ENCODE assay signal across 14 mouse cellular contexts in the genomic region with DNA sequence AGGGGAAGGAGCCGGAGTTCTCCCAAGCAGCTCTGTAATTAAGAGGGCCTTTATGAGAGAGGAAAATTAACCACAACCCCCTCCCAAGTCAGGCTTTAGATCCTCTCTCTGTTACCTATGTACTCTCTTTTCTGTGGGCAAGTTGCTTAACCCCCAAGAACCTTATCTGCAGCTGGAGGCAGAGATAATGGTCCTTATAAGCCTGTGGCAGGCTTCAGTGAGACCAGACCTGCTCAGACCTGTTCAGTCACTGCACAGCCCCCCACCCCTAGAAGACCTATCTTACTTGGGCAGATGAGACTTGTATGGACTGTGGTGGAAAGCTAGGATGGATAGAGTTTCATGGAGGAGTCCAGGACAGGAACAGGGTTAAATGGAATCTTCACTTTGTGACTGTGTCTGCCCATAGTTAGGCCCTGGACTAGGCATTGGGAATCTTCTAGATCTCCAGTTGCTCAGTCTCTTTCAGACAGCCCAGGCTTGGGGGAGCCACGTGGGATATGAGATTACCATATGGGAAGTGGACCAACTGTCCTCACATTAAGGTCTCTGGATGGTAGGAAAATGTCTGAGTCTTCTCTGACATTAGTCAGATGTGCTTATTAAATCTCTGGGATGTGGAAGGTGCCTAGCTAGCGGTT. TPM values are rescaled to one million over a fixed set of nuclear protein-coding genes. Genes with fewer than 3 reads are reported as not detected.
A peak's percentile ranks its signal among the peaks of the same experiment; 100 is the strongest.
DNase-seq lines count a peak whose midpoint lies in the region; ATAC-seq lines count a peak whose summit lies in the region.
"Had no signal": no experiment of that assay in that cellular context is flagged by ENCODE, and none has a peak within 500 bp of the region (broad histone marks: within the 10 kb centered on the region; RNA-seq: fewer than 3 reads in every experiment).

No protein-coding gene starts in this region.

- no peak for ATAC-seq in lung, embryonic 15.5 days (ENCODE audit: borderline replicate concordance, extremely low read depth, low FRiP score, low TSS enrichment)
- 0 out of 2 replicates have a peak, but pooled peaks have one; percentile 18 for ATAC-seq in granulocyte monocyte progenitor cell, adult 5-6 weeks (replicated peaks; ENCODE audit: poor library complexity, severe bottlenecking)
- ATAC-seq in megakaryocyte progenitor cell, adult 5-6 weeks (replicated peaks; ENCODE audit: poor library complexity), result peak; percentile 67
- ATAC-seq: Patski had no signal

- no peak overlapping the region for H3K9ac ChIP-seq in lung, embryonic 15.5 days
- H3K9ac ChIP-seq: embryonic facial prominence, embryonic 13.5 days had no signal

- no peak overlapping the region for H3K4me3 ChIP-seq in heart, embryonic 10.5 days
- H3K4me3 ChIP-seq in lung, embryonic 15.5 days, result no peak overlapping the region
- H3K4me3 ChIP-seq: embryonic facial prominence, embryonic 13.5 days had no signal

- peaks cover 16% of the 10 kb centered on the region for H3K36me3 ChIP-seq in heart, embryonic 10.5 days
- peaks cover 4% of the 10 kb centered on the region; the same call in 1 of the 2 replicates for H3K36me3 ChIP-seq in lung, embryonic 15.5 days

- H3K4me1 ChIP-seq in heart, embryonic 10.5 days, result peaks cover 78% of the 10 kb centered on the region
- H3K4me1 ChIP-seq in lung, embryonic 15.5 days, result peaks cover 61% of the 10 kb centered on the region

- H3K4me2 ChIP-seq in lung, embryonic 15.5 days, result peak overlapping the region; percentile 11; the same call in 1 of the 2 replicates
- H3K4me2 ChIP-seq: embryonic facial prominence, embryonic 13.5 days had no signal

- H3K9me3 ChIP-seq in heart, embryonic 10.5 days, result no peaks in the 10 kb centered on the region
- no peaks in the 10 kb centered on the region for H3K9me3 ChIP-seq in lung, embryonic 15.5 days
- H3K9me3 ChIP-seq: embryonic facial prominence, embryonic 13.5 days had no signal

- peak overlapping the region; percentile 72; the same call in 1 of the 2 replicates for H3K27ac ChIP-seq in heart, embryonic 10.5 days
- H3K27ac ChIP-seq in lung, embryonic 15.5 days, result peak overlapping the region; percentile 63

- DNase-seq in heart, embryonic 10.5 days (ENCODE audit: low spot score), result peak; percentile 86
- DNase-seq in heart, postnatal 4 days, result no peak
- no peak for DNase-seq in lung, postnatal 10 days
- DNase-seq in urinary bladder, postnatal 36 days (ENCODE audit: low spot score in 2 of 2), result no peak
- DNase-seq in testis, postnatal 10 days (ENCODE audit: low spot score), result no peak
- DNase-seq: heart, adult 11 months; right cerebral cortex, postnatal 14 days had no signal

- H3K27me3 ChIP-seq in heart, embryonic 10.5 days (ENCODE audit: insufficient read depth, poor library complexity, severe bottlenecking), result no peaks in the 10 kb centered on the region
- H3K27me3 ChIP-seq in lung, embryonic 15.5 days, result no peaks in the 10 kb centered on the region
- H3K27me3 ChIP-seq: embryonic facial prominence, embryonic 13.5 days; Patski had no signal

- 65% methylated on average over 3 of the region's 3 CpGs for WGBS in heart, embryonic 10.5 days
- WGBS in lung, embryonic 15.5 days, result 43% methylated on average over 3 of the region's 3 CpGs

RNA-seq across cellular contexts. Expression of a gene that starts 18.8 kb away (rescaled TPM):
- polyA plus RNA-seq in heart, embryonic 10.5 days (2016; fragmentation: Nextera tagmentation; extraction: Ambion mirVana), result 8.6 and 10.6 TPM in 2 replicates
- total RNA-seq in heart, postnatal 4 days (2021), result 1 to 10 TPM; 7.0 to 7.1 TPM
- polyA plus RNA-seq in lung, embryonic 15.5 days (2015; fragmentation: Nextera tagmentation; extraction: Ambion mirVana), result 4.3 TPM in 2 replicates
- 2.3 and 5.0 TPM in 2 replicates for total RNA-seq in granulocyte monocyte progenitor cell, adult 5-6 weeks (2014; fragmentation: Nextera tagmentation)
- total RNA-seq in granulocyte monocyte progenitor cell, adult 5-6 weeks (2017), result 2.0 and 2.4 TPM in 2 replicates
- total RNA-seq in megakaryocyte progenitor cell, adult 5-6 weeks (2015), result 1.8 and 1.9 TPM in 2 replicates
- 2.1 and 2.3 TPM in 2 replicates for total RNA-seq in megakaryocyte progenitor cell, adult 5-6 weeks (2017)

RNA-seq across cellular contexts. Expression of a gene that starts 23.7 kb away (rescaled TPM):
- polyA plus RNA-seq in heart, embryonic 10.5 days (2016; fragmentation: Nextera tagmentation; extraction: Ambion mirVana), result 7.3 and 7.7 TPM in 2 replicates
- 1 to 10 TPM; 6.3 to 7.9 TPM for total RNA-seq in heart, postnatal 4 days (2021)
- polyA plus RNA-seq in lung, embryonic 15.5 days (2015; fragmentation: Nextera tagmentation; extraction: Ambion mirVana), result 10.2 and 12.2 TPM in 2 replicates
- total RNA-seq in granulocyte monocyte progenitor cell, adult 5-6 weeks (2014; fragmentation: Nextera tagmentation), result 9.2 and 10.0 TPM in 2 replicates
- 5.4 and 5.6 TPM in 2 replicates for total RNA-seq in granulocyte monocyte progenitor cell, adult 5-6 weeks (2017)
- 4.2 and 5.2 TPM in 2 replicates for total RNA-seq in megakaryocyte progenitor cell, adult 5-6 weeks (2015)
- 5.5 and 8.8 TPM in 2 replicates for total RNA-seq in megakaryocyte progenitor cell, adult 5-6 weeks (2017)

RNA-seq across cellular contexts. Expression of a gene that starts 43.8 kb away (rescaled TPM):
- 0.28 and 0.49 TPM in 2 replicates for polyA plus RNA-seq in heart, embryonic 10.5 days (2016; fragmentation: Nextera tagmentation; extraction: Ambion mirVana)
- total RNA-seq in heart, postnatal 4 days (2021), result under 1 TPM; 0.43 TPM
- 0.21 and 0.24 TPM in 2 replicates for polyA plus RNA-seq in lung, embryonic 15.5 days (2015; fragmentation: Nextera tagmentation; extraction: Ambion mirVana)
- 0.92 and 1.6 TPM in 2 replicates for total RNA-seq in granulocyte monocyte progenitor cell, adult 5-6 weeks (2014; fragmentation: Nextera tagmentation)
- 0.34 and 0.88 TPM in 2 replicates for total RNA-seq in granulocyte monocyte progenitor cell, adult 5-6 weeks (2017)
- total RNA-seq in megakaryocyte progenitor cell, adult 5-6 weeks (2015), result 0.69 and 0.95 TPM in 2 replicates
- total RNA-seq in megakaryocyte progenitor cell, adult 5-6 weeks (2017), result 0.58 and 1.3 TPM in 2 replicates
- total RNA-seq: liver, adult 2 months had no signal
- polyA plus RNA-seq: adrenal gland, adult 2 months; liver, adult 2 months had no signal

RNA-seq across cellular contexts. Expression of a gene that starts 49.8 kb away (rescaled TPM):
- polyA plus RNA-seq in heart, embryonic 10.5 days (2016; fragmentation: Nextera tagmentation; extraction: Ambion mirVana), result 341 and 377 TPM in 2 replicates
- total RNA-seq in heart, postnatal 4 days (2021), result 100 to 1,000 TPM; 154 to 157 TPM
- polyA plus RNA-seq in lung, embryonic 15.5 days (2015; fragmentation: Nextera tagmentation; extraction: Ambion mirVana), result 345 and 355 TPM in 2 replicates
- total RNA-seq in granulocyte monocyte progenitor cell, adult 5-6 weeks (2014; fragmentation: Nextera tagmentation), result 213 and 244 TPM in 2 replicates
- 110 and 124 TPM in 2 replicates for total RNA-seq in granulocyte monocyte progenitor cell, adult 5-6 weeks (2017)
- total RNA-seq in megakaryocyte progenitor cell, adult 5-6 weeks (2015), result 312 and 333 TPM in 2 replicates
- 87.5 and 107 TPM in 2 replicates for total RNA-seq in megakaryocyte progenitor cell, adult 5-6 weeks (2017)
